Mouse (Mus musculus): ENCODE measurements around the gene Ttll10. TPM values are rescaled to one million over a fixed set of nuclear protein-coding genes. Genes with fewer than 3 reads are reported as not detected.

Gene Ttll10
- total RNA-seq, 1 experiment from 2014 or later = not detected

- no peak for ATAC-seq (replicated peaks; ENCODE audit: insufficient number of reproducible peaks, low FRiP score, low TSS enrichment, poor library complexity, severe bottlenecking)
Observed at GRCm38 (mm10) chr4:156069701-156070100, 10.5 kb upstream of the Ttll10 start.

- ATAC-seq (replicated peaks; ENCODE audit: insufficient number of reproducible peaks, low FRiP score, low TSS enrichment, poor library complexity, severe bottlenecking) = peak; percentile 91
Observed at GRCm38 (mm10) chr4:156067256-156067949, 8.2 kb upstream of the Ttll10 start.

- ATAC-seq (replicated peaks; ENCODE audit: insufficient number of reproducible peaks, low FRiP score, low TSS enrichment, poor library complexity, severe bottlenecking) = no peak
Observed at GRCm38 (mm10) chr4:156065156-156065894, 6.1 kb upstream of the Ttll10 start.

- no peak for ATAC-seq (replicated peaks; ENCODE audit: insufficient number of reproducible peaks, low FRiP score, low TSS enrichment, poor library complexity, severe bottlenecking)
Observed at GRCm38 (mm10) chr4:156064510-156064897, 5.3 kb upstream of the Ttll10 start.

GRCm38 (mm10) chr4:156063861-156064509 is 4.8 kb upstream of the Ttll10 start:
- ATAC-seq (replicated peaks; ENCODE audit: insufficient number of reproducible peaks, low FRiP score, low TSS enrichment, poor library complexity, severe bottlenecking) = no peak

GRCm38 (mm10) chr4:156059713-156060112 is 499 bp upstream of the Ttll10 start:
- ATAC-seq (replicated peaks; ENCODE audit: insufficient number of reproducible peaks, low FRiP score, low TSS enrichment, poor library complexity, severe bottlenecking) = no peak

- ATAC-seq (replicated peaks; ENCODE audit: insufficient number of reproducible peaks, low FRiP score, low TSS enrichment, poor library complexity, severe bottlenecking) = no peak
Observed at GRCm38 (mm10) chr4:156058826-156059225, 388 bp downstream of the Ttll10 start.

- ATAC-seq (replicated peaks; ENCODE audit: insufficient number of reproducible peaks, low FRiP score, low TSS enrichment, poor library complexity, severe bottlenecking) = no peak
Observed at GRCm38 (mm10) chr4:156057702-156058101, 1.5 kb downstream of the Ttll10 start.

GRCm38 (mm10) chr4:156055173-156055572 is 4.0 kb downstream of the Ttll10 start:
- no peak for ATAC-seq (replicated peaks; ENCODE audit: insufficient number of reproducible peaks, low FRiP score, low TSS enrichment, poor library complexity, severe bottlenecking)

GRCm38 (mm10) chr4:156054606-156055005 is 4.6 kb downstream of the Ttll10 start:
- ATAC-seq (replicated peaks; ENCODE audit: insufficient number of reproducible peaks, low FRiP score, low TSS enrichment, poor library complexity, severe bottlenecking) = no peak

- ATAC-seq (replicated peaks; ENCODE audit: insufficient number of reproducible peaks, low FRiP score, low TSS enrichment, poor library complexity, severe bottlenecking) = no peak
Observed at GRCm38 (mm10) chr4:156054130-156054529, 5.1 kb downstream of the Ttll10 start.

- no peak for ATAC-seq (replicated peaks; ENCODE audit: insufficient number of reproducible peaks, low FRiP score, low TSS enrichment, poor library complexity, severe bottlenecking)
Observed at GRCm38 (mm10) chr4:156053113-156053512, 6.1 kb downstream of the Ttll10 start.

- no peak for ATAC-seq (replicated peaks; ENCODE audit: insufficient number of reproducible peaks, low FRiP score, low TSS enrichment, poor library complexity, severe bottlenecking)
Observed at GRCm38 (mm10) chr4:156050391-156050980, 8.7 kb downstream of the Ttll10 start.

- no peak for ATAC-seq (replicated peaks; ENCODE audit: insufficient number of reproducible peaks, low FRiP score, low TSS enrichment, poor library complexity, severe bottlenecking)
Observed at GRCm38 (mm10) chr4:156049779-156050178, 9.4 kb downstream of the Ttll10 start.

GRCm38 (mm10) chr4:156044754-156045153 is 14.5 kb downstream of the Ttll10 start:
- ATAC-seq (replicated peaks; ENCODE audit: insufficient number of reproducible peaks, low FRiP score, low TSS enrichment, poor library complexity, severe bottlenecking) = no peak

- ATAC-seq (replicated peaks; ENCODE audit: insufficient number of reproducible peaks, low FRiP score, low TSS enrichment, poor library complexity, severe bottlenecking) = no peak
Observed at GRCm38 (mm10) chr4:156034901-156035300, 24.3 kb downstream of the Ttll10 start.

GRCm38 (mm10) chr4:156034301-156034700 is 24.9 kb downstream of the Ttll10 start:
- no peak for ATAC-seq (replicated peaks; ENCODE audit: insufficient number of reproducible peaks, low FRiP score, low TSS enrichment, poor library complexity, severe bottlenecking)

GRCm38 (mm10) chr4:156033476-156034119 is 25.6 kb downstream of the Ttll10 start:
- peak; percentile 45; the same call in 1 of the 2 replicates for ATAC-seq (replicated peaks; ENCODE audit: insufficient number of reproducible peaks, low FRiP score, low TSS enrichment, poor library complexity, severe bottlenecking)

- ATAC-seq (replicated peaks; ENCODE audit: insufficient number of reproducible peaks, low FRiP score, low TSS enrichment, poor library complexity, severe bottlenecking) = no peak
Observed at GRCm38 (mm10) chr4:156032856-156033255, 26.4 kb downstream of the Ttll10 start.
